Mouse (Mus musculus): ENCODE results near the gene Tcea2.

Tcea2 gene

DNA sequence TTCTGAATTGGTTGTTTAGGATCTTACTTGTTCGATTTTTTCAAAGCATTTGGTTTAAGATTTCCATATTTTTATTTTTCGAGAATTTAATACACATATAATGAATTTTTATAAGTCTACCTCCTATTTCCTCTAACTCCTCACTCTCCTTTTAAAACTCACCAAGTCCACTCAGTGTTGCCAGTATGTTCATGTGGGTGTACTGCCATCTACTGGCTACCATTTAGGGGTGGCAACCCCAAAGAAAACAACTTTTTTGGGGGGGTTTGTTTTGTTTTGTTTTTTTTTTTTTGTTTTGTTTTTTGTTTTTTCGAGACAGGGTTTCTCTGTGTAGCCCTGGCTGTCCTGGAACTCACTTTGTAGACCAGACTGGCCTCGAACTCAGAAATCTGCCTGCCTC is 26.6 kb downstream of the Tcea2 start:
- no peak for DNase-seq (ENCODE audit: extremely low spot score, low read depth, low spot score)

DNA sequence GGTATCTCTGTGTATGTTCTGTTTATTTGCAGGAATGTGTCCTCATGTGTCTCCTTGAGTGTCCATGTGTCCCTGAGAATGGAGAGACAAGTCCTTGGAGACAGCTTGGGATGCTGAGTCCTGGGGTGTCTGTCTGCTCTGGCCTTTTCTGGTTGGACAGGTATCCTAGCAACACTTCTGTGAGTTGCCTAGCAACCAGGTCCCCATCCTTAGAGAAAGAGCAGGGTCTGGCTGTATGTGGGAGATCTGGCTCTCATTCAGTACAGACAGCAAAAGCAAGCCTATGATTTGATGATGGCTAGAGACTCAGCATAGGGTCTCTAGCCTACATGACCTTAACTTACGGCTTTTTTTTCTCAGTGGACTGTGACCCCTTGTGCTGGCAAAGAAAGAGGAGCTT is 33.6 kb downstream of the Tcea2 start:
- DNase-seq (ENCODE audit: extremely low spot score, low read depth, low spot score): no peak

DNA sequence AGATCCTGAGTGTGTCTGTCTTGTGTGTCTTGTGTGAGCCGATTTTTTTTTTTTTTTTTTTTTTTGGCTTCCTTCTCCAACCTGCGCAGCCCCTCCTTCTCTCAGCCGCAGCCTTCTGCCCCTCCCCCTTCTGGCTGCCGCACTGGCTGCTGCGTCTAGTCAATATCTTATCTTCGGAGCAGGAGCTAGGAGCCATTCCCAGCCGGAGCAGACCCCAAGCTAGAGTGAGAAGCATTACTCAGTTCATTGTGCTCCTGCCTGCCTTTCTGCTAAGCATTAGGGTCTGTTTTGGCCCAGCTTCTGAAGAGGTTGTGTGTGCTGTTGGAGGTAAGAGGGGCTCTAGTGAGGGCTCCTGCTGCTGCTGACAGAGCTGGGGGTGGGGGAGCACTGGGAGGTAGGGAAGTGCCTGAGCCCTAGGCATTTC is 34.8 kb downstream of the Tcea2 start, which contains the start of gene Oprl1:
Oprl1 (plus strand) TSS at position 114 of the 424 bp plus-strand sequence.
- DNase-seq (ENCODE audit: extremely low spot score, low read depth, low spot score): no peak

DNA sequence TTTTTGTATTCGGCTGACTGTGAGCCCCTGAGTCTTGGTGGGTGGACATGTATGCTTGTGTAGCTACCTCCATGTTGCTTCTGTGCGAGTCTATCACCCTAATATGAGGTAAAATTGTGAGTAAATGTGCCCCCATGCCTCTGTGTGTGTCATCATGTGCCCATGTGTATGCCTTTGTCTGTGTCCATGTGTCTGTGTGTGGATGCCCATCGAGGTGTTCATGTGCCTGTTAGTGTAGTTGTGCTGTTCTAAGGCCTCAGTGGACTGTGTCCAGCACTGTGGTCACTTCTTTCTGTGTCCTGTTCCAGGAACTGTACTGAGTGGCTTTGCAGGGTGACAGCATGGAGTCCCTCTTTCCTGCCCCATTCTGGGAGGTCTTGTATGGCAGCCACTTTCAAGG is 35.3 kb downstream of the Tcea2 start:
- DNase-seq (ENCODE audit: extremely low spot score, low read depth, low spot score): no peak

DNA sequence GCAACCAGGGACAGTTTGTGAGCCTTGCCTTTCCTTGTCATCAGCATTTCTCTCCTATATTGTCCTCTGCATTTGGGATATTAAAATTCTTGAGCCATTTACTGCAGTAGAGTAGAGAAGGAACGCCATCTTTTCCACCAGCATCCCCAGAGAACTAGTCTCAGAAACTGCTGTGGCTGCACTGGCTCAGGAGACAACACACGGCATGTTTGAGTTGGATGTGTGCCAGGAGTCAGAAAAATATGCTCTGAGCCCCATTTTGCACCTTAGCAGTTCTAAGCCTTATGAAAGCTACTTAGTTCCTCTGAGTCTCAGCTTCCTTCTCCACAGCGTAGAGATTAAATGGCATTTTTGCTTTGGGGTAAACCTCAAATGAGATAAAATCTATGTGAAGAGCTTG is 36.9 kb downstream of the Tcea2 start:
- DNase-seq (ENCODE audit: extremely low spot score, low read depth, low spot score): no peak

DNA sequence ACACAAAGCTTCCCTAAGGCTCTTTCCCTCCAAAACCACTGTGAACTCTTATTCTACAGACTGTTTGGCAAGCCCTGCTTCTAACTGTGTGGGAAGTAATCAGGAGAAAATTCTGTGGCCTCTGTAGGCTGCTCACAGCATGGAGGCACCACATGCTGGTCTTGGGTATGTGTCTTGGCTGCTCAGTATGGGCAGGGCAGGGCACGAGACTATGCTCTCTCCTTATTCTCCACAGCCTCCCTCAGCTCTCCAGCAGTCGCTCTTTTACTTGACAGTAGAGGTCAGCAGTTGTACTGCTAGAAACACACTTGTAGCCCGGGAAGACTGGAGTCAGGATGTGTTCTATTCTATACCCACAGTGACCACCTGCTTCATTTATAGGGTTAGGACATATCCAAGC is 40.0 kb downstream of the Tcea2 start:
- DNase-seq (ENCODE audit: extremely low spot score, low read depth, low spot score): no peak

DNA sequence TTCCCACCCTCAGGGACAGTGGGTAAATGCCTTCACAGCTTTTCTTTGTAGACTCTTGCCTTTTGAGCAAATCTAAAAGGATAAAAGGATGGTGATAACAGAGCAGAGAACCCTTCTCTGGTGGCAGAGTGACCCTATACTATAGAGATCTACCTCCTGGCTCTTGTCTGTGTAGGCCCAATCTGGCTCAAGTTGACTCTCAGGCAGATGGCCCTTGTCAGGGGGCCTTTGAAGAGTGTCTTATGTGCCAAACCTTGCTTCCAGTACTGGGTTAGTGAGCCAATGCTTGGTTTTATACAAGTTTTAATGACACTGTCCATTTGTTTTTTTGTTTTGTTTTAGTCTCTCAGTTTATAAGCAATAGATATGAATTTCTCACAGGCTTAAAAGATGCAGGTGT is 41.1 kb downstream of the Tcea2 start:
- no peak for DNase-seq (ENCODE audit: extremely low spot score, low read depth, low spot score)

DNA sequence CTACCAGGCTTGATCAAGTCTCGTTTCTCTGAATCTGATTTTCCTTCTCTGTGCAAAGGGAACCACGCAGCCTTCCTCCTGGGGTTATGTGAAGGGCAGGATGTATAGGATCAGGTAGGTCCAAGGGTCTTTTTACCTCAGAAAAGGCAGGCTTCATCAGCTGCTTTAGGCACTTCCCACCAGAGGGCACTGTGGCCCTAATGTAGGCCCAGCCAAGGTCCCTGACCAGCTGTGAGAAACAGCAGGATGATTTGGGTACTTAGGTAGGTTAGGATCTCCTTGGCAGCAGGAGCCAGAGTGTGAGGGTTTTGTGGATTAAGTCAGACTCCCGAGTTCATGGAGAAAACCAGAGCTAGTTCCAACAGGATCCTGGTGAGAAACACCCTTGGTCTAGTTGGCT is 42.1 kb downstream of the Tcea2 start:
- no peak for DNase-seq (ENCODE audit: extremely low spot score, low read depth, low spot score)

DNA sequence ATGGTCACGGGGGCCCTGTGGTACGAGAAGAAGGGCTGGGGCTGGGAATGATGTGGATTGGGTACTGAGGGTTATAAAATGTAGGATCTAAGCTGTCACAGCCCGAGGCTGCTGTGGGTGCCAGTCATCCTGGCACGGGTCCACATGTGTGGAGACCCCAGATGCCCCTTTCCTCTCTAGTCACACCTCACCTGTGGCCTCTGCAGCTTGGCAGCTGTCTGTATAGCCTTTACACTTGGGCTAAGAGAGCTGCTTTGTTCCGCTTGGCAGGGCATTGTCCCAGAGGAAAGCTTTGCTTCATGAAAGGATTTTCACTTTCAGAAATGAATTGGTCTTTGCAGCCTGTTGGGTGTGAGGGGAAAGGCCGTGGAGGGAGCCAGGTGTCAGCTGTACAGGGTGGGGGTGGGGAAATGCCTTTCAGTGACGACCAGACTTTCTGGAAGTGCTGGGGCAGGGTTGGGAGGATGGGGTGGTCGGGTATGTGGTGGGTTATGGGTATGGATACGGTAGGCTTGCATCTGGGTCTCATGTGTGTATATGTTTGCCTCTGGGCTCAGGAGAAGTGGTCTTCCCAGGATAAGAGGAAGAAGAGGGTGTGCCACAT is 47.7 kb downstream of the Tcea2 start:
- no peak for DNase-seq (ENCODE audit: extremely low spot score, low read depth, low spot score)

DNA sequence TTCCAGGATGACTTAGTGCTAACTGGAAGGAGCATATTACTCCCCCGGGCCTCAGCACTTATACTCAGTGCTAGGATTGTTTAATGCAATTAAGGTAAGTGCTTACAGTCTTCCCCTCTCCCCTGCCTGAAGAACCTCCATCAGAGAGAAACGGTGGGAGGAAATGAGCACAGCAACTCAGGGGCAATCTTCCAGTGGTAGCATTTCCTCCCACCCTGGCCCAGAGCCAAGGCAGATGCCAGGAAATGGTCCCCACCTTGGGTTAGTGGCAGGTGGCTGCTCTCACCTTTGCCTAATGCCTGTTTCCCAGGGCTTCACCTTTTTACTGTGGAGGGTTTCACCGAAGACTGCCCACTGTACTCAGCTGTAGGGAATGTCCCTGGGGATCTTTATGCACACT is 49.9 kb downstream of the Tcea2 start:
- no peak for DNase-seq (ENCODE audit: extremely low spot score, low read depth, low spot score)

Measured in hindlimb bud, embryonic 11.5 days (tissue).